Mouse (Mus musculus) CH12.LX (cell line): ENCODE data around the gene Pkdrej.

Experiments used
- CTCF ChIP-seq, 2 experiments: IDR thresholded peaks in 1 of 2; conservative IDR thresholded peaks in 1 of 2; 2 replicates each; pipeline ENCODE4 v1.5.1; 2011 to 2012; ENCODE audit warnings: low read depth in 2 of 2, low read length in 2 of 2, improper control_type of control experiment in 1 of 2, inconsistent platforms in 1 of 2, mild to moderate bottlenecking in 1 of 2, moderate library complexity in 1 of 2
- JUND ChIP-seq: conservative IDR thresholded peaks from 2 replicates; pipeline ENCODE4 v1.6.1; 2011; ENCODE audit warnings: low read depth, low read length, improper control_type of control experiment
- MAX ChIP-seq: IDR thresholded peaks from 2 replicates; pipeline ENCODE4 v1.6.1; 2011; ENCODE audit warnings: low read length, improper control_type of control experiment
- UBTF ChIP-seq: IDR thresholded peaks from 2 replicates; pipeline ENCODE4 v1.6.1; 2012; ENCODE audit warnings: low read depth, mild to moderate bottlenecking, inconsistent platforms, low read length, improper control_type of control experiment, moderate library complexity

DNA sequence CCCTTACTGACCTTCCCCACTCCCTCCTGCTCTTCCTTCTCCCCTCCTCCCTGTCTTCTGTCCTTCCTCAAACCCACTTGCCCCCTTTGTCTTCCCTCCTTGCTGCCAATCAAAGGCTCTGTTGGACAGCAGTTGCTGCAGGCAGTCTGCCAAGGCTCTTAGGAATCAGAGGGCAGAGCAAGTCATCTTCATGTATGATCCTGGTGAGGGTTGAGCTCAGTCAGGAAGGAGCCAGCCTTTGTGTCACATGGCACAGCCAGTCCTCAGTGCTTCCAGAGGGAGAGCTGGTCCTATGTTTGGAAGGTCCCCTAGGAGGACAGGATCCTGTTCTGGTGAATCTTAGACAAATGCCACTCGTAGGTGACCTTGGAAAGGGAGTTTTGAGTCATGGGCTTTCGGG is 18.6 kb downstream of the Pkdrej start:
- no peak for TF ChIP-seq MAX
- no peak for TF ChIP-seq CTCF (conservative IDR thresholded peaks at IDR 0.05 in 1 of 2, IDR thresholded peaks at IDR 0.05 in 1 of 2; ENCODE audit: low read depth in 2 of 2, low read length in 2 of 2)
- no peak for TF ChIP-seq UBTF
- TF ChIP-seq JUND: no peak
